Mouse (Mus musculus) ovary, postnatal 10 days (tissue): Measurements from ENCODE around the gene Pold2.
"Not testable (repeated sequence)": the region's sequence is repeated elsewhere in the genome, so short reads cannot be mapped to it uniquely, and the experiment has no call there.

Source experiments
- DNase-seq: peaks from one replicate; pipeline ENCODE4 v3.0.0; 2022; ENCODE audit warnings: low spot score

The Pold2 gene

DNA sequence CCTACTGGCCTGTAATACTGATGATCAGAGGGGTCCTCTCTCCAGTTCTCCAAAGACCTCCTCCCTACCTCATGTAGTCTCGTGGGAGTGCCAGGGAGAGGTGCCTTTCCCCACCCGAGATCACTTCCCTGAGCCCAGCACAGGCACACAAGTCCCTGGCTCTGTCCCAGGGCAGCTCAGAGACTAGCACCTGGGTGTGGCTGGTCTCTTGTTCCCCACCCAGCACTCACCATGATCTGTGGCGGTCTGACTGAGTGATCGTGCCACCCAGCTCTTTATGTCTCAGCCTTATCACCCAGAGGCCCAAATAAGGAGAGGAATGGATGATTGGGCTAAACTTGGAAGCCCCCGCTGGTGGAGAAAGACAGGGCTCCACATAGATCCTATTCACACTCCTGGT lies 20.4 kb upstream of the Pold2 start, which contains the start of gene Myl7:
TSS of gene Myl7 (minus strand) at position 252 of the 400 bp plus-strand sequence.
- DNase-seq, result no peak

- DNase-seq, result no peak
These were observed 19.7 kb upstream of the Pold2 start for GRCm38 (mm10) chr11:5897839-5898238.

- DNase-seq, result no peak
These were observed 19.1 kb upstream of the Pold2 start for GRCm38 (mm10) chr11:5897230-5897629.

GRCm38 (mm10) chr11:5893807-5894206 lies 15.7 kb upstream of the Pold2 start:
- DNase-seq, result no peak

GRCm38 (mm10) chr11:5892810-5893368 lies 14.8 kb upstream of the Pold2 start:
- DNase-seq, result no peak

DNA sequence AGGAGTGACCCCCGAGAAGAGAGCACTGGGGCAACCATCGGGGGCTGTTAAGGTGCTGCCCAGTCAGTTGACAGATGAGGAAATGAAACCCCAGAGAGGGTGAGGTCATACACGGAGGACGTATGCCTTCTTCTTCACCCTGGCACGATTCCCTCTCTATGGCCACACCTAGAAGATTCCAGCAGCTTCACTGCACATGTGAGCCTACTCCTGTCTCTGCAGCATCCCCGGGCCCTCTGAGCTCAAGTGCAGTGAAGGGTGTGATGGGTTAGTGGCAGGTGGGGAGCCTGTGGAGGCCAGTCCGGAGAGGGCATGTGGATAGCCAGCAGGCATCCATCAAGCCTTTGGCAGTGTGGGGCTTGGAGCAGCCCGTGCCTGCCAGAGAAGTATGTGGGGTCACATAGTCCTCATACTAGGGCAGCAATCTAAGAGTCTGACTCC lies 14.1 kb upstream of the Pold2 start:
- DNase-seq, result no peak

GRCm38 (mm10) chr11:5888563-5888962 lies 10.5 kb upstream of the Pold2 start:
- not testable (repeated sequence) for DNase-seq

DNA sequence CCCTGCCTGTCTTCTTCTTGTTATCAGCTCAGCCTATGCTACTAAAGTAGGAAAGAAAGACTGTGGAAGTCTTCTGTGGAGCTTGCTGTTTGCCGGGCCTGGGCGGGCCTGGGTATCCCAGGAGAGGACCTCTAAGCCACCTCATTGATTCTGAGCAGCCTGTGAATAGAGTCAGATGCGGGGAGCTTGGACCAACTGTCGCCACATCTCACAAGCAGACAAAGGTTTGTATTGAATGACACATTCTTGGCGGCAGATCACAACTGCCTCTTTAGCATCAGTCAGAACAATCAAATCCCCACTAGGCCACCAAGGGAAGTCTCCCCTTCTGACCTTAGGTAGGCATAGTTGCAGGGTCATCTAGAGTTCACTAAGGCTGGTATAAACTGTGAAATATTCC lies 9.2 kb upstream of the Pold2 start:
- no peak for DNase-seq

DNA sequence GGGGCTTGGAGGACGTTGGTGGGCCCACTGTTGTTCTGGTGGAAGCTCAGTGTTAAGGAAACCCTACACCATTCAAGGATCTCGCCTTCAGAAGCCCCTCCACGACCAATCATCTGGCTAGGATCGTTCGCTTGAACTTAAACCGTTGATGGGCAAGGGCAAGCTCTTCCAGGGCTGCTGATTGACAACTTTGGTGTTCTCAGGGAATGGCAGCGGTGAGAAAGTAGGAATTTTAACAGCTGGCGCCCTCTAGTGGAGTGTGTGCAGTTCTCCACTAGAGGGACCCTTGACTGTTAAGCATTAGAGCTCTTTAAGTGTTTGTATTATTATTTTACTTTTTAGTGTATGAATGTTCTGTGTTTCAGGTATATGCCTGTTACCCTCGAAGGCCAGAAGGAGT lies 8.1 kb upstream of the Pold2 start:
- no peak for DNase-seq

DNA sequence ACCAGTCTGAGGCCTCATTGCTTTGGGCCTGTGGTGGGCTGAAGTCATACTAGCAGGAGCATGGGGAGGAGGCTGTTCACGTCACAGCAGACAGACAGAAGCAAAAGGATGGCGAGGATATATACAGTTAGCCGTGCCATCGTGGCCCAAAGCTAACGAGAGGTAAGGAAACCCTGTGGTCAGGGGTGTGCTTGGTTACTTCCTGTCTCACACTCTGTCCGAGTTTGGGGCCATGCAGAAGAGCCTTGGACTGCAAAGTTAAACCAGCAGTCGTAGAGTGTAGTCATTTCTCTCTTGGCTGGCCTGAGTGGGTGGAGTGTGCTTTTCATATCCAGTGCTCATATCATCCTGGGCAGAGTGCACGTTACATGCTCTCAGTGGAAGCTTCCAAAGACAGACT lies 4.4 kb upstream of the Pold2 start:
- no peak for DNase-seq

DNA sequence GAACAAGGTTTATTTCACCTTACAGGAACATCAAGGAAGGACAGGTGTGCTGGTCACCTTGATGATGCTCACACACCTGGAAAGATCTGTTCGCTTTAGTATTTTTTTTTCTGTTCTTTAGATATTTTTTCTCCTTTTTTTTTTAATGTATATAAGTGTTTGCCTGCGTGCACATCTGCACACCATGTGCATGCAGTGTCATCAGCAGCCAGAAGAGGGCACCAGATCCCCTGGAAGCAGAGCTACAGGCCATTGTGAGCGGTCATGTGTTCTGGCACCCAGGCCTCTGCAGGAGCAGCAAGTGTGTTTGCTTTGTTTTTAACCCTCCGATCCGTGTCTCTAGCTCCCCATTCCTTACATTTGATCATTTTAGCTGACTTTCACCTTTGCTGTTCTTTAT lies 1.8 kb upstream of the Pold2 start:
- no peak for DNase-seq

DNA sequence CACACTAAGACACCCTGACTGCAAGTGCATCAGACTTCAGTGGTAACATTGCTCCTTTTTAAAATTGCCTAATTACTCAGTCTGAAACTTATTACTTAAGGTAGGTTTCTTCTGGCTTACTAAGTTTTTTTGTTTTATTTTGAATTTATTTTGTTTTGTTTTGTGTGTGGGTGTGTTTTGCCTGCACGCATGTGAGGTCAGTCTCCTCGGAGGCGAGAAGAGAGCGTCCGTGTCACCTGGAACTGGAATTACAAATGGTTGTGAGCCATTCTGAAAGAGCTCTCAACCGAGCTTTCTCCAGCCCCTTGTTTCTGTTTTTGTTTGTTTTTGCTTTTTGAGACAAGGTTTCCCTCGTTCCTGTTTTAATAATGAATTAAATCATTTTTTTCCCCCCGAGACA lies 569 bp upstream of the Pold2 start:
- DNase-seq, result no peak

DNA sequence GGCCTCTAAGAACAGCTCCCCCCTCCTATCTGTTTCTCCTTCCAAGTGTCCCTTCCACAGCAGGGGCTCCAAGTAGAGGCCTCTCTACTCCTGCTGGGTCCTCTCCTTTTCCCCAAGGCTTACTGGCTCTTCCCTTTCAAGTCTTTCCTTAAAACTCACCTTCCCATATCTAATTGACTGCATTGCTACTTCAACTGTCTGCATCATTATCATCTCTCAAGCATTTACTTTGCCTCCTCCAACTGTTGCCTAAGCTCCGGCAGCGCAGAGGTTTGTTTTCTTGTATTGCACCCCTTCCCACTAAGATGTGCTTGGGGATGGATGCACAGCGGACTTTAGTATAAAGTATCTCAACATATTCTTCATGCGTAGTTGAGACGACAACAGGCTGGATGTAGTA lies 671 bp downstream of the Pold2 start:
- DNase-seq, result no peak

GRCm38 (mm10) chr11:5873192-5873591 lies 4.9 kb downstream of the Pold2 start:
- no peak for DNase-seq

DNA sequence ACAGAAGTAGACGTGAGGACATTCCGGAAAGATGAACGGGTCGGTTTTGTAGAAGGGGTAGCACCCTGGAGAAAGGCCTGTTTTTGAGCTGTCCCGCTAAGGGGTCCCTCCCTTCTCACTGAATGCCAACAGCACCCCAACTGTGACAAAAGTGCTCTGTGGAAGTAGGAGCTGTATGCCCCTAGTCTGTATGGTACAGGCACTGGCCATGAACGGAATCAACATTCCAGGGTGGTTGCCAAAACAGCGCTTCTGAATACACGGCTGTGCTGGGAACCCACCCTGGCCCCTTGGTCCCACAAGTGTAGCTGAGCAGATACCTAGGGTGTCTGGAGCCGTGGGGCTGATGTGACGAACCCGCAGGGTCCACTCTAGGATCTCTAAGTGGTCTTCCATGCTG lies 5.4 kb downstream of the Pold2 start:
- DNase-seq, result no peak

- no peak for DNase-seq
These were observed 8.0 kb downstream of the Pold2 start for GRCm38 (mm10) chr11:5870069-5870468.

- no peak for DNase-seq
These were observed 8.8 kb downstream of the Pold2 start for GRCm38 (mm10) chr11:5869331-5869730.

- DNase-seq, result no peak
These were observed 9.8 kb downstream of the Pold2 start for GRCm38 (mm10) chr11:5868324-5868723.

- no peak for DNase-seq
These were observed 10.9 kb downstream of the Pold2 start for GRCm38 (mm10) chr11:5867196-5867595.

GRCm38 (mm10) chr11:5862394-5863105 lies 15.5 kb downstream of the Pold2 start:
- no peak for DNase-seq

- DNase-seq, result peak; percentile 56
These were observed 16.3 kb downstream of the Pold2 start, which contains the start of gene Aebp1 for GRCm38 (mm10) chr11:5861678-5862393. Gene Aebp1 (plus strand): TSS chr11:5861947.

DNA sequence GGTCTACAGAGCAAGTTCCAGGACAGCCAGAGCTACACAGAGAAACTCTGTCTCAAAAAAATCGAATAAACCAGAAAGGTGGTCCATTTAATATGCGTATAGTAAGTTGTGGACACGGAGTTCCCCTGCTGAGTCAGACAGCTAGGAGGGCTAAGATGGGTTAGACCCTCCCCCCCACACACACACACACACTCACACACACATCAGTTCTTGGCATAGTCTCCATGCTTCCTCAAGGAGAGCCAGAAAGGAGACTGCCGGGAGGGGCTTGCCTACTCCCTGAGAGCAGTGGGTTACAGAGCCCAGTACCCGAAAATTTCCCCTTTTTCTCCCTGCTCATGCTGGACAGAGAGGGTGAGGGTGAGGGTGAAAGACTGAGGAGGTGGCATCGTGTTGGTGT lies 17.5 kb downstream of the Pold2 start:
- DNase-seq, result no peak

GRCm38 (mm10) chr11:5859883-5860550 lies 18.1 kb downstream of the Pold2 start:
- DNase-seq, result no peak
